In genomic region chr11:32087779-32088442, GRCm38 (mm10) we compare ENCODE assay signal across 15 mouse cellular contexts.
A peak's percentile ranks its signal among the peaks of the same experiment; 100 is the strongest.
DNase-seq lines count a peak whose midpoint lies in the region; ATAC-seq and TF ChIP-seq lines count a peak whose summit lies in the region.
"Had no signal": no experiment of that assay in that cellular context is flagged by ENCODE, and none has a peak within 500 bp of the region (broad histone marks: within the 10 kb centered on the region; RNA-seq: fewer than 3 reads in every experiment).

No protein-coding gene starts in this region.

- peak overlapping the region; percentile 93 for H3K27ac ChIP-seq in hindbrain, embryonic 15.5 days (replicated peaks)
- H3K27ac ChIP-seq in midbrain, embryonic 12.5 days (replicated peaks), result peak overlapping the region; percentile 92
- H3K27ac ChIP-seq in olfactory bulb, adult 2 months (ENCODE audit: insufficient read depth, low read depth, low read length), result peak overlapping the region; percentile 98
- H3K27ac ChIP-seq: kidney, embryonic 15.5 days; liver, embryonic 12.5 days had no signal

- no peak overlapping the region for H3K4me3 ChIP-seq in hindbrain, embryonic 15.5 days
- no peak overlapping the region for H3K4me3 ChIP-seq in midbrain, embryonic 12.5 days
- H3K4me3 ChIP-seq in olfactory bulb, adult 2 months (ENCODE audit: insufficient read depth, low read depth, low read length), result no peak overlapping the region
- H3K4me3 ChIP-seq: heart, embryonic 12.5 days; kidney, embryonic 15.5 days; liver, embryonic 12.5 days had no signal

- DNase-seq in thymus, postnatal 4 days, result peak; percentile 6
- no peak for DNase-seq in thymus, postnatal 25 days
- no peak for DNase-seq in adrenal gland, adult 18-20 months (ENCODE audit: low spot score in 2 of 2)
- no peak for DNase-seq in right cerebral cortex, postnatal 25 days
- DNase-seq in layer of hippocampus, adult 9-10 months (ENCODE audit: low spot score), result no peak
- DNase-seq: B cell, adult 2 months; cerebellum, adult 9-10 months; gastrocnemius, postnatal 10 days; thymus, adult 2 months had no signal

- 54% methylated on average over 9 of the region's 9 CpGs for WGBS in hindbrain, embryonic 15.5 days
- 60% methylated on average over 9 of the region's 9 CpGs for WGBS in midbrain, embryonic 12.5 days
- 75% methylated on average over 9 of the region's 9 CpGs for WGBS in olfactory bulb, adult 2 months

- no peaks in the 10 kb centered on the region for H3K9me3 ChIP-seq in hindbrain, embryonic 15.5 days
- no peaks in the 10 kb centered on the region for H3K9me3 ChIP-seq in midbrain, embryonic 12.5 days
- H3K9me3 ChIP-seq: heart, embryonic 12.5 days; kidney, embryonic 15.5 days; liver, embryonic 12.5 days had no signal

- H3K9ac ChIP-seq in hindbrain, embryonic 15.5 days, result no peak overlapping the region
- no peak overlapping the region for H3K9ac ChIP-seq in midbrain, embryonic 12.5 days (replicated peaks)
- H3K9ac ChIP-seq: heart, embryonic 12.5 days; kidney, embryonic 15.5 days; liver, embryonic 12.5 days had no signal

- H3K27me3 ChIP-seq in hindbrain, embryonic 15.5 days, result no peaks in the 10 kb centered on the region
- H3K27me3 ChIP-seq in midbrain, embryonic 12.5 days, result no peaks in the 10 kb centered on the region
- H3K27me3 ChIP-seq: heart, embryonic 12.5 days; kidney, embryonic 15.5 days; liver, embryonic 12.5 days had no signal

- ATAC-seq in hindbrain, embryonic 15.5 days (ENCODE audit: low FRiP score, low read depth), result no peak; the same call in 1 of the 2 replicates
- ATAC-seq in midbrain, embryonic 12.5 days (ENCODE audit: low FRiP score, low read depth), result peak; percentile 63
- ATAC-seq: liver, embryonic 12.5 days had no signal

- H3K4me1 ChIP-seq in hindbrain, embryonic 15.5 days (replicated peaks), result peaks cover 28% of the 10 kb centered on the region
- H3K4me1 ChIP-seq in midbrain, embryonic 12.5 days, result peaks cover 19% of the 10 kb centered on the region
- H3K4me1 ChIP-seq in olfactory bulb, adult 2 months (ENCODE audit: control insufficient read depth, insufficient read depth, low read length), result peaks cover 19% of the 10 kb centered on the region
- H3K4me1 ChIP-seq: kidney, embryonic 15.5 days; liver, embryonic 12.5 days had no signal

- TF ChIP-seq POLR2A in olfactory bulb, adult 2 months (IDR thresholded peaks at IDR 0.05; ENCODE audit: insufficient read depth, low read depth, low read length), result no peak

- no peaks in the 10 kb centered on the region for H3K36me3 ChIP-seq in hindbrain, embryonic 15.5 days
- H3K36me3 ChIP-seq in midbrain, embryonic 12.5 days, result no peaks in the 10 kb centered on the region
- H3K36me3 ChIP-seq: heart, embryonic 12.5 days; kidney, embryonic 15.5 days; liver, embryonic 12.5 days had no signal

- H3K4me2 ChIP-seq in hindbrain, embryonic 15.5 days, result no peak overlapping the region
- peak overlapping the region; percentile 20; the same call in 1 of the 2 replicates for H3K4me2 ChIP-seq in midbrain, embryonic 12.5 days (replicated peaks)
- H3K4me2 ChIP-seq: heart, embryonic 12.5 days; kidney, embryonic 15.5 days; liver, embryonic 12.5 days had no signal

- TF ChIP-seq CTCF in olfactory bulb, adult 2 months (IDR thresholded peaks at IDR 0.05; ENCODE audit: insufficient read depth, low read depth, low read length), result no peak
